Mouse (Mus musculus): ENCODE measurements around the gene Atf7ip.

The Atf7ip gene

DNA sequence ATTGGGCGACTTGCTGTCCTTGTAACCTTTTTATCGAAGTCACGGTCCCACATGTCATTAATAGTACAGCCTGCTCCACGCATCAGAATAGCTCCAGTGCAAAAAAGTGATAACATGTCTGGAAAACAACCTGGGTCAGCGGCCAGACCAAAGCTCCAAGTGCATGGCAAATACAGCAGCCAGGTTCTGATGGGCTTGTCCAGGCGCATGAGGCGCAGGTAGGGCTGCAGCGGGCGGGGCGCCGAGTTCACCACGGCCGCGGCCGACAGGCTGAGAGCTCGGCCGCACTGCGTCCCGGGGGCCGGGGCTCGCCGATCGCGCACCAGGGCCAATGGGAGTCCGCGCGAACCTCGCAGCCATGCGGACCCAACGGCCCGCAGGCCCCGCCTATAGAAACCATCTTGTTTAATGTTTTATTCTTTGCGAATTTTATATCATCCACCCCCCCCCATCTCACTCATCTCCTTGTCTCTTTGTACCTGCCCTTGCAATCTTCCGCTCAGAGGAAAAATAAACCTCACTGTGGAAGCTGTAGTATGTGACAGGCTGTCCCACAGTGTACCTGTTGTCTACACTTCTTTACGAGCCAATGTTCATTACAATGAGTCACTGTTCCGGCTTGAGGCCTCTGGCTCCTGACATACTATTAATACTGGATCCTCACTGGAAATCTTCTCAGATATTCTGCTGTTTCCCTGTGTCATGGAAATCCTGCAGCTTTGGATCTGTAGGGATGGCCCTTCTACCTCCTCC is 19.0 kb upstream of the Atf7ip start:
- DNase-seq, result no peak

DNA sequence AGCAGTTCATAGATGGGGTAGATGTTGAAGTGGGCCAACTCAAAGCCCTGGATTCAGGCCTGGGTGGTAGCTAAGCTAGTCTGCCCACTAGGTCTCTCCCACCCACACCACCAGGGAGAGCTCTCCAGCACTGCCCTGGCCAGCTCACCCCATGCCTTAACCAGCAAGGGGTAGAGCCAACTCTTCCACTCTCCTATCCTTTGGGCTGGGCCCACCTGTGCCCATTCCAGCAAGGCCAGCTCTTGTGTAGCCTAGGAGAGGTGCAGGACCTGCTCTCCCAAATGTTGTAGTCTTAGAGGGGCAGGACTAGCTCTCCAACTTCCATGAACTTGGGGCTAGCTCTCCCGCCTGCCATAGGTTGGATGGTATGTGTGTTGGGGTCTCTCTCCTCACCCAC is 18.4 kb upstream of the Atf7ip start:
- no peak for DNase-seq

DNA sequence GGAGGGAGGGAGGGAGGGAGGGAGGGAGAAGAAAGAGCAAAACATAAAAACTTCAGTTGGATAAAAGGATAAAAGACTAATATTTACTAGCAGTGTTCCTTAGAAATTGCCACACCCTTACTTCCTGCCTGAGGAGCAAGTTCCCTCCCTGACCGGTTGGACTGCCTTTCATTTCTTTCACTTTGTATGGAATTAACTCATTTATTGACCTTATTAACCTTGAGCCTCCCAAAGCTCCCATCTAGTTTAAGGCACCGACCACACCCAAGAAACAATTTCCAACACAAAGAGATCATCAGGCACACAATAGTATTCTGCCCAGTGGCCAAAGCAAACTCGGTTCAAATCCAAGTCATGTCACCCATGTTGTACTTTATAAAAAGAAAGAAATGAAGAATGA is 16.1 kb upstream of the Atf7ip start:
- no peak for DNase-seq

DNA sequence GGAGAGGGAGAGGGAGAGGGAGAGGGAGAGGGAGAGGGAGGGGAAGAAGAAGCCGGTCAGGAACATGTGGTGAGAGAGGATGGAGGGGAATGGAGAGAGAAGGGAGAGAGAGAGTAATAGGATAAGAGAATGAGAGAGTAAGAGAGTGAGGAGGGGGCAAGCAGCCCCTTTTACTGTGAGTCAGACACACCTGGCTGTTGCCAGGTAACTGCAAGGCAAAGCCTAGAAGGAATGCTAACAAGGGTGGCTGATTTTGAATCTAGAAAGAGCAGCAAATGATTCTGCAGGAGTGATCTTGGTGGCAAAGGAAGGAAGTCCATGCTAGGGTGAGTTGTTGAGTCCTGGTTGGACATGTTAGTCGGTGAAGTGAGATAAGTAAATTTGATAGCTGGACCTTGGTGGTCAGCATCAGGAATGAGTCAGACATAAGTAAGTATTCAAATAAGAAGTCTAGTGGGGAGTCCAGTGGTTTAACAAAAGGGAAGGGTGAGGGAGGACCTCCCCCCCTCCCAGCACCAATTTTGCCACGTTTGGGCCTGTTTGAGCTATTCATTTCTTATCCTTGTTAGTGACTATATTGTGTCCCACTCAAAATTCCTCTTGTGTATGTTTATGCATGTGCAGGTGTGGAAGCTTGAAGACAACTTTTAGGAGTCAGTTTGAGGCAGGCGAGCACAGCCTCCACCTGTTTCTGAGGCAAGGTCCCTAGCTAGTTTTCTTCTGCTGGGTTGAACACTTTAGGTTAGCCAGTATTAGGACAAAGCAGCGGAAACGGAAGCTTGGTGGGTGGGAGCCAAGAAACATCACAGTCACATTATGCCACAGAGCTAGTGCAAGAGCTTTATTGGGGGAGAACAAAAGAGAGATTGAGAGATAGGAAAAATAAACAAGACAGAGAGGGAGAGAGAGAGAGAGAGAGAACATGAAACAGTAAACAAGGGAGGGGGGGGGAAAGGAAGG is 15.2 kb upstream of the Atf7ip start:
- DNase-seq, result no peak

DNA sequence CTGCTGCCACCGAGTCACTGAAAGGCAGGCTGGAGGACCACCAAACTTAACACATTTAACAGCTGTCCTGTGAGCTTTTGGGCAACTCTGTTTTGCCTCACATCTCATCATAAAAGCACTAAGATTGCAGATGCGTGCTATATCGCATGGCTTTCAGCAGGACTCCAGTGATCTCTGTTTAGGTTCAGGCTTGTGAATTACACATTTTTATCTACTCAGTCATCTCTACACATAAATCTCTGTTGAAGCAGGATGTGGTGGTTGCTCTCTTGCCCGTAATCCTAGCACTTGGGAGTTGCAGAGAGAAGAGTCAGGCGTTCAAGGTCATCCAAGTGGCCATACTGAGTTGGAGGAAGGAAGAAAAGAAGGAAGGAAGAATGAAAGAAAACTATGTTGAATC is 14.3 kb upstream of the Atf7ip start:
- no peak for DNase-seq

DNA sequence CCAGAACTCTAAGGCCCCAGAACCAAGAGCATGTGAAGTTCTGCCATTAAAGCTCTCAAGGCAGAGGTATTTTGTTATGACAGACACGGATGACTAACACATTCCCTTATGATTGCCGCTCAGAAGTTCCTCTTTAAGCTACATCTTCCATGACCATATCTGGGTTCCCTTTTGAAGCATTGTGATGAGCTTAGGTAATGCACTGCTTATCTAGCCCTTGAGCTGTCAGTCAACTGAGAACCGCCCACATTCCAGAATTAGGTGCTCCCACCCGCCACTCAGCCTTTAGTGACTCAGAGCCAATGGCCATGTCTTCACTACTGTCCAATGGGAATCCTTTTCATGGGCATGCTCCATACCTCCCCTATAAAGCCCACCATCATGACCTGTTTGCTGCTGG is 13.7 kb upstream of the Atf7ip start:
- DNase-seq, result no peak

DNA sequence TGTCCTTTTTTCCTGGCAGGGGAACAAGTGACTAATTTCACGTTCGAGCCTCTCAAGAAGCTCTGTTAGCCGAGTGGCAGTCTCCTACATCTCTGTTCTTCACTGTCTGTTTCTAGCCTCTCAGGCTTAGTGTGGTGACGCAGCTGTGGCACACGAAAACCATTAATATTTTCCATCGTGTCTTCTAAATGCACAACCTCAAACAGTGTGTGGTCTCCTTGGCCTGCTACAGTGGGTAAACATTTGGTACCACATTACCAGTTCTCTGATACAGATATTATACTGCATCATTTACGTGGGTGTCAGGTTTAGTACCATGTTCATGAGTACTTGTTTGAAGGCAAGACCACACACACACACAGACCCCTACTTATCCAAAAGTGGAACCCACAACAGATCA is 12.5 kb upstream of the Atf7ip start:
- no peak for DNase-seq

DNA sequence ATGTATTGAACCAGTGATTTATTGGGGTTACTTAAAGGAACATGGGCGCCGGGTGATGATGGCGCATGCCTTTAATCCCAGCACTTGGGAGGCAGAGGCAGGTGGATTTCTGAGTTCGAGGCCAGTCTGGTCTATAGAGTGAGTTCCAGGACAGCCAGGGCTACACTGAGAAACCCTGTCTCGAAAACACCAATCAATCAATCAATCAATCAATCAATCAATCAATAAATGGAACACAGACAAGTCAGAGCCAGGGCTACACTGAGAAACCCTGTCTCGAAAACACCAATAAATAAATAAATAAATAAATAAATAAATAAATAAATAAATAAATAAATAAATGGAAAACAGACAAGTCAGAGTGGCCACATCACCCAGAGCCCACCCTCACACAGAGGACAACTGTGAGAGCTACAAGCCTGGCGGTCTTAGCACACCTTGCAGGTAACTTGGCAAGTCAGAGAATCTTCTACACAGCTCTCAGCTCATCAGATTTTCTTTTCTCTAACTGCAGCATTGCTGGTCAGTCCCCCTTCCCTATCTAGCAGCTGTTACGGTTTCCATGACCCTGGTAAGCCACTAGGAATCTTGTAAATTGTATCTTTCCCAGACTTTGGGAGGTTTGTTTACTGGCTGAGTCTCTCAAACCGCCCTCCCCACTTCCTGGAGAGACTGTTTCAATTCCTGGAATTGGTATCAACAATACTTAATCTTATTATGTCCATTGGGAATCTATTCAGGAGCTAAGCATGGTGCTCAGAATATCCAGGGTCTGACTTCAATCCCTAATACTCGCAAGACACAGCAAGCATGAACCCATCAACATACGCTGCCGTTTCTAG is 11.8 kb upstream of the Atf7ip start:
- no peak for DNase-seq

DNA sequence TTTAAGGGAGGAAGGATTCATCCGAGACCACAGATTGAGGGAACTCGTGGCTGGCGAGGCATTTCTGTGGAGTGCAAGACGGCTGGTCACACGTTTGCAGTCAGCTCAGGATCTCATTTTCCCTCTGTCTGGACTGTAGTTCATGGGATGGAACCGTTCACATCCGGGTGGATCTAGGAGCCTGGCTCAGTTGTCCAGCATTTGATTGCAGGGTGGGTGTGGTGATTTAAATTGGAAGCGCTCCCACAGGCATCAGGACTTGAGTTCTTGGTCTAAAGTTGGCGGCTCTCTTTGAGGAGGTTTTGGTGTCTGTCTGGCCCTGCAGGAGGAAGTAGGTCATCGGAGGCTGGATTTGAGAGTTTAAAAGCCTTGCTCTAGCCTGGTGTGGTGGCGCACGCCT is 10.9 kb upstream of the Atf7ip start:
- DNase-seq, result no peak

DNA sequence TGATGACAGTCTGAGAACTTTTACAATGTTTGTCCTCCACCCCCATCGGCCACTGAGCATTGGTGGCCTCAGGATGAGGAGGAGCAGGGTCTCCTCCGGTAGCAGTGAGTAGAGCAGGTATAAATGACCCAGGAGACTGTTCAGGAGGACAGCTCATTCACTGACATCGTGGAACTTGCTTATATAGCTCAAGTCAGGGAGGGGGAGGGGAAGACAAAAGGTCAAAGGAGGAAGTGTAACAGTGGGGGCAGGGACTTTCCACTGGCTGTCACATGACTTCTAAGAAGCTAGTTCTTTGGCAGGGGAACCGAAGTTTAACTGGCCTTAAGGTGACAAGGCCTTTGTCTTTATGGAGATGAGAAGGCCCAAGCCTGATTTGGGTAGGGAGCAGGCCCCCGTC is 8.2 kb upstream of the Atf7ip start:
- DNase-seq, result no peak

DNA sequence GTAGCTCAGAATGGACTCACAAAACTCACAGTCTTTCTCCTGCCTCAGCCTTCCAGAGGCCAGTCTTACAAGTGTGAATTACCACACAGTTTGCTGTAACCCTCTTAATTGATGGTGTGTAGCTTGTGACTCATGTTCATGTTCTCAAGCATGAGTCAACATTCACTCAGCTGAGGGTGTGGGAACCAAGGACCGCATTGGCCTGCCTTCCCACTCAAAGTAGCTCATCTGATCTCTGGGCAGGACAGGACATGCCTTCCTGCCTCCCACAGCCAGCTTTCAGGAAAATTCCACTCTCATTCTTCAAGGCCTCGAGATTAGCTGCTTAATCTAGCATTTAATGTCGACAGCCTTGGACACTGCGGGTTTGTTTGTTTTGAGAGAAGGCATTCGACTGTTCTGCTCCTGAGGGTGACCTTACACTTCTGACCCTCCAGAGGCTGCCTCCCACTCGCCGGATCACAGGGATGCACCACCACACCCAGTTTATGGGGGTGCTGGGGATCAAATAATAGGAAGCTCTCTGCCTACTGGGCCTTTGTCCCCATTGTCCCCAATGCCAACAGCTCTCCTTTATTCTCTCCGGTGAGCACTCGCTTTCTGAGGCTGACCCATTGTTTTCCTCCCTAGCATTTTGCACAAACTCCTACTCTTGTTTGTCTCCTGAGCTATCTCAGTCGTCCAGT is 6.5 kb upstream of the Atf7ip start:
- no peak for DNase-seq

DNA sequence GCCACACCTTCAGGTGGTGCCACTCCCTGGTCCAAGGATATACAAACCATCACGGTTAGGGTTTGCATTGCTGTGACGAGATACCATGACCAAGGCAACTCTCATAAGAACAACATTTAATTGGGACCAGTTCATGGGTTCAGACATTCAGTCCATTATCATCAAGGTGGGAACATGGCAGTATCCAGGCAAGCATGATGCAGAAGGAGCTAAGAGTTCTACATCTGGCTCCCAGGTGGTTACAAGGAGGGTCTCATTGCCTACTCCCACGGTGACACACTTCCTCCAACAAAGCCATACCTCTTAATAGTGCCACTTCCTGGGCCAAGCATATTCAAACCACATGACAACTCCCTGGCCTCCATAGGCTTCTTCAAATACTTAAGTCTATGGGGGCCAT is 2.7 kb downstream of the Atf7ip start:
- no peak for DNase-seq

DNA sequence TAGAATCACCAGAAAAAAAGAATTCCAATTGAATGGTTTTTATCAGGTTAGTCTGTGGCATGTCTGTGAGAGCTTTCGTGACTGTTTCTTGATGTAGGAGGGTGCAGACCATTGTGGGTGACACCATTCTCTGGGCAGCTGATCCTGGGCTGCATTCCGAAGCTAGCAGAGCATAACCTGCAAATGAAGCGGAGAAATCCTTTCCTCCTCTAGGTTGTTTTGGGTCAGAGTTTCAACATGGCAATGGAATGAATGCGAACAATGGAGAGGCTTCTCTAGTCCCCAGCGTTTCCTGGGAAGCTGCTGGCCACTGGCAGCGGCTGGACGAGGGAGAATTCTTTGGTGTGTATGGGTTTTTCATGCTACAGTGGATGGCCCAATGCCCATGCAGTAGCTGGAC is 5.0 kb downstream of the Atf7ip start:
- DNase-seq, result no peak

DNA sequence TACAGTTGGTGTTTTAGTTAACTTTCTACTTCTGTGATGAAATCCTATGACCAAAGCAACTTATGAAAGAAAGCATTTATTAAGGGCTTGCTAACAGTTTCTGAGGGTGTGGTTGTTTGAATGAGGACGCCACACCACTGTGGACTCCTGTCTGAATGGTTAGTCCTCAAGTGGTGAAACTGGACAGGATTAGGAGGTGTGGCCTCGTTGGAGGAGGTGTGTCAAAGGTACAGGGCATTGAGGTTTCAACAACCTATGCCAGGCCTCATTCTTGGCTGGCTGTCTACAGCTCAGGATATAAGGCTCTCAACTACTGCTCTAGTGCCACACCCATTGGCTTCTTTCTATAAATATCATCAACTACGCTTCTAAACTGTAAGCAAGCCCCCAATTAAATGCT is 6.4 kb downstream of the Atf7ip start:
- DNase-seq, result no peak

DNA sequence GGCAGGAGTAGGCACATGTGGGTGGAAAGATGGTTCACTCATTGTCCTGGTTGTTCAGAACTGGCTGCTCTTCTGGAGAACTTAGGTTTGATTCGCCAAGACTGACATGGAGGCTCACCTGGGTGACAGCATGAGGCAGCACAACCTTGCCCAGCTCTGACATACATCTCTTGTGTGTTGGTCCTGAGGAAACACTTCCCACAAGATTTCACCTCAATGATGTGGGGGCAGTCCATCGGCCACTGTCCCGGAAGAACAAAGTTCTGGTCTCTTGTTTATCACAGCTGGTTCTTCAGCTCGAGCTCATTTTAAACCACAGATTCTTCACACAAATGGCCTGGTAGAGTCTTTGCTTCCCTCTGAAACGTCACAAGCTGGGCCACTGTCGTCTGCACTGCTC is 10.7 kb downstream of the Atf7ip start:
- no peak for DNase-seq

DNA sequence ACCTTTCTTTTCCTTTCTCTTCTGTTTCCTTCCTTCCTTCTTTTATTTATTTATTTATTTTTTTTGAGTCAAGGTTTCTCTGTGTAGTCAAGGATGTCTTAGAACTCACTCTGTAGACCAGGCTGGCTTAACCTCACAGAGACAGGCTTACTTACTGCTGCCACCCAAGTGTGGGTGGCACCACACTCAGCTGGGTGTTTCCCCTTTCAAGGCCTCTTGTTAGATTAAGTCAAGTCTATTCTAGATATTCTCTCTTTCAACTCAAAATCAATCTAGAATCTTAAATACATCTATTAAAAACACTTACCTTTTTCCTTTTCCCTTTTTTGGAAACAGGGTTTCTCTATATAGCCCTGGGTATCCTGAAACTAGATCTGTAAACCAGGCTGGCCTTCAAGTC is 11.3 kb downstream of the Atf7ip start:
- no peak for DNase-seq

DNA sequence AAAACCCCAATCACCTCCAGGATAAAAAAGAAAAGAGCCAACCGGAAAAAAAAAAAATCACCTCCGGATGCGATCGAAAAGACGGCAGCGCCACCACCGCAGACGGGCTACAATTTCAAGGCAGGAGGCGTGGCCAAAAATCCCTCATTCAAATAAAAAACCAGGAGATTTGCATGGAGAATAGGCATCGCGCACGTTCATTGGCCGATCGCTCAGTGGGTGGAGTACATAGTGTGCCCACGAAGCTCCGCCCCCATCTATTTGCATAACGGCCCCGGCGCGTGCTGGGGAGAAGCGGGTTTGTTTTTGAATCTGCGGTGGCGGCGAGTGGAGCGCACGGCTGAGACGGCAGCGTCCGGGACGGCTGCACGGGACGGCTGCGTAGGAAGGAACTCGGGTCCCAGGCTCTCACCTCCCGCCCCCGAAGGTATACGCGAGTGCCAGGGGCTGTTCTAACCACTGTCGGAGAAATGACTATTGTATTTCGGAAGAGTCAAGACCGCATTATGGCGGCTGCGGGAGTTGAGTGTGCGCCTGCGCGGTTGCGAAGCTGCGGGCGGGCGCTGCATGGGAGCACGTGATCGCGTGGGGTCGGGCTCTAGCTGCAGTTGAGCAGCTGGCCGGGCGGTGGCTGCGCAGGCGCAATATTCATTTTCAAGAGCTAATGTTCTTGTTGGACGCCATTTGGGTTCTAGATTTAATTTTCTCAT is 12.7 kb downstream of the Atf7ip start:
- peak; percentile 98 for DNase-seq

DNA sequence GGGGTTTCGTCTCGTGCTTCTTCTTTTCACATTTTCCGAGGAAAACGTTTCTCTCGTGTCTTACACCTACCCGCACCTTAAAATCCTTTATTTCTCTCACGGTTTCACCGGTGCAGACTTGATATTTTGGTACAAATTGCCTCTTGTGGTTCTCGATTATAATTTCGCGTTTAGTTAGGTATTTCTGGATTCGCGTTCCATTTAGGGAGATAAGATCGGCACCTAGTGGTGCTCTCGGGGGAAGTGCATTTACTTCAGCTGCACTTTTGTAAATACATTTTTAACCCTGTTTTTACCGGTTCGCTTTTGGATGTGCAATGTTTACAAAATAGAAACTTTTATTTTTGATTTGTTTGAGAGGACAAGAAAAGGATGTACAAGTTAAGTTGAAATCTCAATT is 13.3 kb downstream of the Atf7ip start:
- no peak for DNase-seq

DNA sequence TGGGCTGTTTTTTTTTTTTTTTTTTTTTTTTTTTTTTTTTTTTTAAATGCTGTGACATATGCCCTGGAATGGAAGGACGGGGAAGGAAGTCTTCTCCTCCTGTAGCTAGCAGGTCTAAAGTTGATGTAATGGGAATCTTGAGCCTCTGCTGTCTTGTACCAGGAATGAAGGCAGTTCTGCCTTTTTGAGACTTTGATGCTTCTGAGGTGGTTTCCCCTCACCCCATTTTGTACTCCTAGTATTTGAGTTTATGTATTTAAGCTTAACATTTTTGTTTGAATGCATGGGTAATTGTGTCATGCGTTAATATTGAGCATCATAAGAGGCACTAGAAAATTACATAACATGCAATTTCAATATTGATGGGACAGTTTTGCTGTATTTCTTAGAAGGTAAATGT is 14.4 kb downstream of the Atf7ip start:
- no peak for DNase-seq

DNA sequence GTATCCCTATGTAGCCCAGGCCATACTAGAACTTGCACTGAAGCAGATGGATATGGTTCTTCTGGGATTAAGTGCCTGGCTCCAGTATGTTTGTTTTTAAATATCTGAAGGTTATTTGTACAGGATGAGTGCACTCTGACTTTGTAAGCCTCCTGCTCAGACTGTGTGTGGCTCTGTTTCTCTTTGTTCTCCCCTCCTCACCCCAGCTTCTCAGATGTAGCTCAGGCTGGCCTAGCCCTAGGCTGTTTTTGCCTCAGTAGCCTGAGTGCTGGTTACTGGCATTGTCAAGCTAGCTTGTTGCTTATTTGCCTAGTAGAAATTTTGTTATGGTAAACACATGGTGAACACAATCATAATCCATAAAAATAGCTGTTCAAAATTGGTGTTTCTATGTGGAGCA is 15.7 kb downstream of the Atf7ip start:
- no peak for DNase-seq

DNA sequence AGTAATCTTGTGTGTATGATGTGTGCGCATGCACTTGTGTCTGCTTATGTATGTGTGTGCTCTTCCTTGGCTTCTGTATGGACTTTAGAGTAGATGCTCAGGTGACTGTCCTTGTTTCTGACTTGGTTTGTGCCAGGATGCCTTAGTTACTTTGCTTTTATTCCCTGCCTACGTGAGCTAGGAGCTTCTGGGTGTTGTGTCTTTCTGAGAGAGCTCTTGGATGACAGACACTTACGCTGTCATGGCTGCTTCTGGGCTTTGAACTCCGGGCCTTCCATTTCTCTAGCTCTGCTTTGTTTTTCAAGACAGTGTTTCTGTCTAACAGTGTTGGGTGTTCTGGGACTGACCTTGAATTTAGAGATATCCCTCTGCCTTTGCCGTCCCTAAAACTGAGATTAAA is 16.7 kb downstream of the Atf7ip start:
- DNase-seq, result no peak

DNA sequence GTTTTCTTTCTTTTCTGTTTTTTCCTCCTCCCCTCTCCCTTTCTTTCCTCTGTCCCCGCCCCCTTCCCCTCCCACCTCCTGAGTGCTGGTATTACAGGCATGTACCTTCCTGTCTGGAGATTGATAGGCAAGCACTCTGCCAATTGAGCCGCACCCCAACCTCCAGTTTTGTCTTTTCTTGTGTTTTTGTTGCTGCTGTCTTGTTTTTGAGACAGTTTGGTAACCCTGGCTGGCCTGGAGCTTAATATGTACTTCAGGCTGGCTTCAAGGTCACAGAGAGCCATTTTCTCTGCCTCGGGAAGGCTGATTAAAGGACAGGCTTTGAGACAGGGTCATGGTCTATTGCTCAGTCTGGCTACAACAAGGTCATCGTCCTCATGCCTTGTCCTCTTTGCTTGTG is 18.8 kb downstream of the Atf7ip start:
- DNase-seq, result no peak
